Mouse (Mus musculus): ENCODE measurements around the gene Lst1. TPM values are rescaled to one million over a fixed set of nuclear protein-coding genes. Genes with fewer than 3 reads are reported as not detected.

Gene Lst1
- total and polyA plus RNA-seq, 3 experiments: 2.9 to 8.5 (median 8.4) TPM

DNA sequence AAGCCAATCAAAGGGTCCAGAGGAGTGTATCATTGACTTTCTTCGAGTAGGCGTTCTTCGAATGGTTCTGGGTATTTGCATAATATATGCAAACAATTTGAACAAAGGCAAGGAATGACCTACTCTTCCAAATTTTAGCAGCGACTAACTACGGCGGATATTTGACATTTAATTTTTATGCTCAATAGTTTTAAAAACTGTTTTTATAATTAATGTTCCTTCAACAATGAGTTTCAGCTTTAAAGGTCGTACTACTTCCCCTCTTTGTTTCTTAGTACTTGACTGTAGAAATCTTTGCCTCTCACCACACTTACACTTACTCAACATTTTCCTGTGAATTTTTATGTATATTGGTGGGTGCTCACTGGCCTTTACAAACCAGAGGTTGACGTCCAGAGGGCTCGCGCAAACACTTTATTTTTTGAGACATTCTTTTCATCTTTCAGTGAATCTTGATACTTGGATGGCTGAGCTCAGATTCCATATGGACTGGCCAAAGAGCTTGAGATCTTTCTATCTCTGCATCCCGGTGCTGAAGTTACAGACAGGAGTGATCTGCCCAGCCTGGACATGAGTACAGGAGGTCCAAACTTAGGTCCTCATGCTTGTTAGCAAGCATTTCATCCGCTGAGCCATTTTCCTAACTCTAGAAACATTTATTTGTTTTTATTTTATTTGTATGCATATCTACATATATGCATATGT is 22.6 kb downstream of the Lst1 start:
- in situ Hi-C loops (cut with MboI; ENCODE audit: low pct_ligation_motif_present, low pct_unique_long_range_greater_than_20kb, low sequenced_read_pairs) (no loop called here), dilution Hi-C loops (cut with MboI; ENCODE audit: extremely low pct_ligation_motif_present, extremely low pct_unique_long_range_greater_than_20kb, low sequenced_read_pairs) (no loop called here)
- DNase-seq (ENCODE audit: extremely low read depth): no peak
- H3K9me3 ChIP-seq (replicated peaks; ENCODE audit: low read length): no peaks in the 10 kb centered on the region
- H3K4me1 ChIP-seq (ENCODE audit: control insufficient read depth in 1 of 2, insufficient read depth in 2 of 2): peaks cover 6 to 37% of the 10 kb centered on the region in 2 experiments
- no peaks in the 10 kb centered on the region for H3K27me3 ChIP-seq (replicated peaks)
- H3K27ac ChIP-seq (ENCODE audit: insufficient read depth, low read depth): peak overlapping the region; percentile 97; the same call in 1 of the 2 replicates
- H3K4me3 ChIP-seq (replicated peaks in 1 of 3; ENCODE audit: low read depth in 2 of 3, low read length in 2 of 3, poor library complexity in 1 of 3): peak overlapping the region; percentile 65 to 97 (median 73)
- H3K79me2 ChIP-seq (replicated peaks; ENCODE audit: control insufficient read depth, extremely low read depth, insufficient read depth, poor library complexity, severe bottlenecking): peaks cover 45% of the 10 kb centered on the region
- TF ChIP-seq SIN3A (IDR thresholded peaks at IDR 0.05; ENCODE audit: low read length) (0 out of 2 replicates have a peak, but pooled peaks have one; percentile 16), MXI1 (IDR thresholded peaks at IDR 0.05; ENCODE audit: low read depth, low read length) (0 out of 2 replicates have a peak, but pooled peaks have one; percentile 15), TBP (conservative IDR thresholded peaks at IDR 0.05; ENCODE audit: low read depth, low read length) (peak; percentile 46), JUND (conservative IDR thresholded peaks at IDR 0.05; ENCODE audit: low read depth, low read length) (no peak), ZC3H11A (IDR thresholded peaks at IDR 0.05; ENCODE audit: low read depth, low read length) (no peak), ZNF384 (IDR thresholded peaks at IDR 0.05; ENCODE audit: low read depth, low read length) (no peak), NELFE (IDR thresholded peaks at IDR 0.05; ENCODE audit: low read depth, low read length) (no peak; the same call in 1 of the 2 replicates), UBTF (IDR thresholded peaks at IDR 0.05; ENCODE audit: low read depth, low read length) (no peak), CHD1 (IDR thresholded peaks at IDR 0.05; ENCODE audit: low read depth, low read length) (no peak), HCFC1 (IDR thresholded peaks at IDR 0.05; ENCODE audit: low read depth, low read length) (no peak), KAT2A (IDR thresholded peaks at IDR 0.05; ENCODE audit: insufficient replicate concordance, low read length) (no peak), GABPA (IDR thresholded peaks at IDR 0.05; ENCODE audit: insufficient replicate concordance, low read depth, low read length) (no peak), TCF12 (IDR thresholded peaks at IDR 0.05; ENCODE audit: low read depth, low read length) (no peak), EP300 (IDR thresholded peaks at IDR 0.05; ENCODE audit: low read length) (peak; percentile 55; the same call in 1 of the 2 replicates), E2F4 (IDR thresholded peaks at IDR 0.05; ENCODE audit: insufficient replicate concordance, low read depth, low read length) (no peak), ZMIZ1 (IDR thresholded peaks at IDR 0.05; ENCODE audit: low read depth, low read length) (no peak), PAX5 (IDR thresholded peaks at IDR 0.05; ENCODE audit: low read length) (no peak), MYC (IDR thresholded peaks at IDR 0.05; ENCODE audit: low read depth, low read length) (peak; percentile 21; the same call in 1 of the 2 replicates), MAZ (IDR thresholded peaks at IDR 0.05; ENCODE audit: low read depth, low read length) (no peak), USF1 (IDR thresholded peaks at IDR 0.05; ENCODE audit: low read depth, low read length) (no peak), CTCF (conservative IDR thresholded peaks at IDR 0.05 in 1 of 2, IDR thresholded peaks at IDR 0.05 in 1 of 2; ENCODE audit: low read depth in 2 of 2, low read length in 2 of 2) (no peak), POLR2AphosphoS2 (IDR thresholded peaks at IDR 0.05; ENCODE audit: low read depth, low read length) (no peak), JUN (IDR thresholded peaks at IDR 0.05; ENCODE audit: insufficient read depth, low read depth, low read length) (no peak), ETS1 (conservative IDR thresholded peaks at IDR 0.05; ENCODE audit: low read depth, low read length) (no peak)
- H3K4me2 ChIP-seq (ENCODE audit: insufficient read depth, low read depth, poor library complexity, severe bottlenecking): peak overlapping the region; percentile 84
- H3K9ac ChIP-seq (ENCODE audit: insufficient read depth, low read depth): peak overlapping the region; percentile 85
- peaks cover 16 to 30% of the 10 kb centered on the region in 2 experiments for H3K36me3 ChIP-seq (replicated peaks in 1 of 2; ENCODE audit: control insufficient read depth in 1 of 2, insufficient read depth in 1 of 2, low read length in 1 of 2)

All from CH12.LX (cell line).